Mouse (Mus musculus) ES-Bruce4 (cell line): ENCODE measurements around the gene Pithd1. TPM values are rescaled to one million over a fixed set of nuclear protein-coding genes. Genes with fewer than 3 reads are reported as not detected.

Experiments used
- H3K27ac ChIP-seq: 2 replicates; pipeline ENCODE4 v1.5.1; 2012; ENCODE audit warnings: low read length, inconsistent platforms; ENCODE audit not compliant: insufficient read depth
- H3K27me3 ChIP-seq: 2 replicates; pipeline ENCODE4 v1.6.1; 2012; ENCODE audit warnings: mild to moderate bottlenecking, low read length, inconsistent platforms; ENCODE audit not compliant: control insufficient read depth, poor library complexity, insufficient read depth, severe bottlenecking
- H3K36me3 ChIP-seq: 2 replicates; pipeline ENCODE4 v1.6.1; 2012; ENCODE audit warnings: inconsistent platforms, mild to moderate bottlenecking, low read length, moderate library complexity; ENCODE audit not compliant: control insufficient read depth, poor library complexity, insufficient read depth, severe bottlenecking
- H3K4me1 ChIP-seq: one replicate; pipeline ENCODE4 v1.8.1; 2011; ENCODE audit warnings: low read length; ENCODE audit not compliant: control insufficient read depth, insufficient read depth
- H3K4me3 ChIP-seq: 2 replicates; pipeline ENCODE4 v1.5.1; 2011; ENCODE audit warnings: low read depth, mild to moderate bottlenecking, low read length
- H3K9ac ChIP-seq: 2 replicates; pipeline ENCODE4 v1.6.1; 2012; ENCODE audit warnings: low read depth, mild to moderate bottlenecking, inconsistent platforms; ENCODE audit not compliant: poor library complexity, severe bottlenecking
- H3K9me3 ChIP-seq: replicated peaks from 2 replicates; pipeline ENCODE4 v1.6.1; 2012; ENCODE audit warnings: mild to moderate bottlenecking, low read length, inconsistent platforms; ENCODE audit not compliant: control insufficient read depth, poor library complexity, insufficient read depth, severe bottlenecking
- CTCF ChIP-seq: IDR thresholded peaks from one replicate; pipeline ENCODE4 v1.8.1; 2011; ENCODE audit warnings: low read depth, low read length
- EP300 ChIP-seq: IDR thresholded peaks from 2 replicates; pipeline ENCODE4 v1.6.1; 2011; ENCODE audit warnings: low read depth, low read length; ENCODE audit not compliant: insufficient read depth
- POLR2A ChIP-seq: IDR thresholded peaks from one replicate; pipeline ENCODE4 v1.8.1; 2011; ENCODE audit warnings: low read length; ENCODE audit not compliant: insufficient read depth
- polyA plus RNA-seq: library from polyadenylated mRNA; stranded (reverse); fragments of >200 nt; gene quantifications from 2 replicates; pipeline ENCODE4 v1.2.4, GENCODE M21; 2011; ENCODE audit warnings: low read depth; ENCODE audit not compliant: missing spikeins, insufficient read depth, insufficient read length

Pithd1 gene
- polyA plus RNA-seq, 1 experiment, result 44.9 TPM

DNA sequence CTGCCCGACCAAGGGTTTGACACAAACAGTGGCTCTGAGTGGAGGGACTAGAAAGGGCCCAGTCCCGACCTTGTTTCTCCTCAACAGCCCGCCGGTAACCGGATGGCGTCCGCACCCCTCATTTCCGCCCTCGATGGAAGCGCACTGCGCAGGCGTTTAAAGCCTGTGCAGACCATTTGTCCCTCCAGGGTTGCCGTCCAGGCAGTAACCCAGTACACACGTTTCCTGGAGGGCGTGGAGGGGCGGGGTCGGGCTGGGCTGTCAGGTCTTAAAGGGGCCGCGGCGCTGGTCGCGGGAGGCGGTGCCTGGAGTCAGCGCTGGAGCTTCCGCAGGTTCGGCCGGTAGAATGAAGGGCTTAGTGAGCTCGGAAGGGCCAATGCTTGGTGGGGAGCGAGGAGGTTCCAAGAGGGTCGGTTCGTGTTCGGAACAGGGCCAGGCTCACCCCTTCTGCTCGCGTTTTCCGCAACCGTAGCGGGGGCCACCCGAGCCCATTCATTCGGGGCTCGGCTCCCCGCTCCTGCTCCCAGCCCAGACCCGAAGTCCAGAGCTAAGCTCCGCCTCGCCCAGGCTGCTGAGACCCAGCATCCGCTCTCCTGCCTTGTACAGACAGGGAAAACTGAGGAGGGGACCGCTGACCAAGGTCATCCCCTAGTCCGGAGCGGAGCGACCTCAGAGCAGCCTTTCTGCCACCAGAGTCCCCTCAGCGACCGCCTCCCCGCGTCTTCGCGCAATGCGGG lies 23.4 kb downstream of the Pithd1 start, which contains the start of gene Gale:
Gale (plus strand) TSS at position 271 of the 737 bp plus-strand sequence.
- Histone ChIP-seq H3K27ac (peak within 1 kb of the TSS; percentile 63), H3K9me3 (no peaks in the 10 kb centered on the region), H3K36me3 (peaks cover 7% of the 10 kb centered on the region; the same call in 1 of the 2 replicates), H3K4me1 (no peaks in the 10 kb centered on the region), H3K27me3 (no peaks in the 10 kb centered on the region), H3K9ac (peak within 1 kb of the TSS; percentile 81), H3K4me3 (peak within 1 kb of the TSS; percentile 97)
- TF ChIP-seq CTCF (no peak), EP300 (0 out of 2 replicates have a peak, but pooled peaks have one; percentile 6), POLR2A (peak; percentile 49)

GRCm38 (mm10) chr4:135962946-135963345 lies 24.1 kb downstream of the Pithd1 start:
- H3K36me3 ChIP-seq, result 0 out of 2 replicates have a peak, but pooled peaks cover 6% of the 10 kb centered on the region

DNA sequence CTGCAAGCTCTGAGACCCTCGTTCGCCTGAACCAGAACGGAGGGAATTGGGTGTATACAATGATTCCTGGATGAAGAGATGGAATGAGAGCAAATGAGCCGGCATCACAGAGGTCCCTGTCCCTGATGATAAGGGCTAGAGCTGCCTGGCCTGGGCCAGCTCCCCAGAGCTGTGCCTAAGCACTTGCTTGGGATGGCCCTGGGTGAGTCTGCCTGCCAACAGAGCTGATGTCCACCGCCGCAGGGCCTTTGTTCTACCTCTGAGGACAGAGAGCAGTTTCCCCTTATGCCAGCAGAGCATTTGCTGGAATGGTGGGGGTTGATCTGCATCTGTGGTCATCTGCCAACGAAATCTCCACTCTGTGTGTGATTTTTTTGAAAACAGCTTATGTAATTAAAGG lies 24.9 kb downstream of the Pithd1 start:
- Histone ChIP-seq H3K27me3 (no peaks in the 10 kb centered on the region), H3K4me3 (no peak overlapping the region), H3K27ac (no peak overlapping the region), H3K36me3 (no peaks in the 10 kb centered on the region), H3K9me3 (no peaks in the 10 kb centered on the region), H3K9ac (no peak overlapping the region), H3K4me1 (no peaks in the 10 kb centered on the region)
- no peak for TF ChIP-seq EP300
- no peak for TF ChIP-seq CTCF
- TF ChIP-seq POLR2A, result no peak

More at GRCm38 (mm10) chr4:135962946-135963345, 24.1 kb downstream of the Pithd1 start:
- Histone ChIP-seq H3K4me1 (no peaks in the 10 kb centered on the region), H3K27me3 (no peaks in the 10 kb centered on the region), H3K4me3 (peak overlapping the region; percentile 97), H3K27ac (peak overlapping the region; percentile 63), H3K9ac (peak overlapping the region; percentile 81), H3K9me3 (no peaks in the 10 kb centered on the region)
- TF ChIP-seq EP300, result no peak
- TF ChIP-seq POLR2A, result no peak
- no peak for TF ChIP-seq CTCF

DNA sequence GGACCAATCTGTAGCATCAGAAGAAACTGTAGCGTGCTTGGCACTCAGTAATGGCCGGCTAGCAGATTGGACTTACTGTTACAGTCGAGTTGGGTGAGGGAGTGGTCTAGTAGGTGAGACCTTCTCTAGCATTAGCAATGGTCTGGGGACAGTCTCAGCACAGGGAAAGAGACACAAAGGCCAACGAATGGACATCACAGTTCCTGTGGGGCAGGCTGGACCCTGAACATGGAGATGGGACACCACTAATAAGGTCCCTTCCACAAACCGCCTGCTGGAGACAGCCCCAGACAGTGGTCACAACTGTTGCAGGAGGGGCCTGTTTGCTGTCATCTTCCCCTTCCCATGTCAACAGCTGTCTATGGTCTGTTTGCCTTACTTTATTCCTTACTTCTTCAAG lies 25.4 kb downstream of the Pithd1 start:
- Histone ChIP-seq H3K4me3 (no peak overlapping the region), H3K4me1 (no peaks in the 10 kb centered on the region), H3K36me3 (no peaks in the 10 kb centered on the region)

DNA sequence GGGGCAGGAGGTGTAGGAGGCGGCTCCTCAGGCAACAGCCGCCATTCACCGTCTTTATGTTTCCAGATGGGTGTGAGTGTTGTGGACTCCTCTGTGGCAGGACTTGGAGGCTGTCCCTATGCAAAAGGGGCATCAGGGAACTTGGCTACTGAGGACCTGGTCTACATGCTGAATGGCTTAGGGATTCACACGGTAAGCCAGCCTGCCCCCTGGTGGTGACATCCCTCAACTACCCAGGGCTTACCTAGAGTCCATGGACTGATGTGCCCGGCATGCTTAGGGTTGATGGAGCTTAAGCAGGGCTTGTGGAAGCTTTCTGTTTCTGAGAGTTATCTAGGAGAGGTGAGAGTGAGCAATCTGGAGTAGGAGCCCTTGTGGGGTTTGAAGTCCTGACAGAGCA lies 26.3 kb downstream of the Pithd1 start:
- H3K27me3 ChIP-seq, result no peaks in the 10 kb centered on the region
- no peaks in the 10 kb centered on the region for H3K36me3 ChIP-seq
- no peak overlapping the region for H3K9ac ChIP-seq
- no peaks in the 10 kb centered on the region for H3K9me3 ChIP-seq
- no peaks in the 10 kb centered on the region for H3K4me1 ChIP-seq
- H3K4me3 ChIP-seq, result no peak overlapping the region
- no peak for TF ChIP-seq EP300
- TF ChIP-seq CTCF, result peak; percentile 97
- TF ChIP-seq POLR2A, result no peak
- no peak overlapping the region for H3K27ac ChIP-seq

More for the DNA sequence above, 25.4 kb downstream of the Pithd1 start:
- Histone ChIP-seq H3K9me3 (no peaks in the 10 kb centered on the region), H3K27me3 (no peaks in the 10 kb centered on the region), H3K9ac (no peak overlapping the region), H3K27ac (no peak overlapping the region)
- TF ChIP-seq EP300 (no peak), POLR2A (no peak), CTCF (no peak)

GRCm38 (mm10) chr4:135958354-135958753 lies 28.7 kb downstream of the Pithd1 start:
- TF ChIP-seq POLR2A (no peak), EP300 (no peak), CTCF (no peak)
- H3K27ac ChIP-seq, result no peak overlapping the region
- H3K9ac ChIP-seq, result no peak overlapping the region
- H3K4me1 ChIP-seq, result no peaks in the 10 kb centered on the region
- no peaks in the 10 kb centered on the region for H3K9me3 ChIP-seq
- peak overlapping the region; percentile 25; the same call in 1 of the 2 replicates for H3K4me3 ChIP-seq
- H3K36me3 ChIP-seq, result no peaks in the 10 kb centered on the region
- no peaks in the 10 kb centered on the region for H3K27me3 ChIP-seq
